Mouse (Mus musculus) adrenal gland, postnatal 14 days (tissue): ENCODE results near the gene Robo1. TPM values are rescaled to one million over a fixed set of nuclear protein-coding genes. Genes with fewer than 3 reads are reported as not detected.
A peak's percentile ranks its signal among the peaks of the same experiment; 100 is the strongest.

Experiments used
- DNase-seq: peaks from one replicate; pipeline ENCODE4 v3.0.0; 2021; ENCODE audit warnings: mixed read lengths
- total RNA-seq: library from RNA; stranded (reverse); gene quantifications from 2 replicates; pipeline ENCODE4 v1.2.3, GENCODE M21; 2021

The Robo1 gene
- total RNA-seq, 1 experiment from 2014 or later, result 101 TPM

DNA sequence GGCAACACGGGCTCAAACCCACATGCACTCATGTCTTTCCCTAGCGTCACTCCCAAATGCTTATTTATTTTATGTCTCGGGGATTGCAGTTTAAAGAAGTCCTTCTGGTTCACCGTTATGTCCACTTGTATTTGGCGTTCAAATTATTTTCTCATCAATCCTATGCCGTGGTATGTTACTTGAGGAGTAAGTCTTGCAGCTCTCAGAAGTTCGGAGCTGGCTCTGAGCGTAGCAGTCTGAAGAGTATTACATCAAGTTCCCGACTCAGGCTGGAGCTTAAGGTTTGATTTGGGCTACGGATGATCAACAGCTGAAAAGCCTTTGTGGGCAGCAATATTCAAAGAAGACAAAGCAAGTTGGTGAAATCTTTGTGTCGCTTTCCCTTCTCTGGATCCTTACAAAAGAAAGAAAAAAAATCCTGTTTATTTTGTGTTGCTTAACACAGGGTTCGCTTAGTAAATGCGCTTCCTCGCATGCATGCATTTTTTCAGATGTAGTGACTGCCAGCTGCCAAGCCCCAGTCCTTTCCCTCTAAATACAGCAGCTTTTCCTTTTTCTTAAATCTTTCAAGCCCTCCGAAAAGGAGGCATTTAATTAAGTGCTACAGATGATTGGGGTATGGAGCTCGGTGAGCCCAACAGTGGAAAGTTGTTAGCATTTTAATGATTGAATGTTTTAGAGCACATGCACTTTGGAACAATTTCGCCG is 136.5 kb downstream of the Robo1 start:
- no peak for DNase-seq

DNA sequence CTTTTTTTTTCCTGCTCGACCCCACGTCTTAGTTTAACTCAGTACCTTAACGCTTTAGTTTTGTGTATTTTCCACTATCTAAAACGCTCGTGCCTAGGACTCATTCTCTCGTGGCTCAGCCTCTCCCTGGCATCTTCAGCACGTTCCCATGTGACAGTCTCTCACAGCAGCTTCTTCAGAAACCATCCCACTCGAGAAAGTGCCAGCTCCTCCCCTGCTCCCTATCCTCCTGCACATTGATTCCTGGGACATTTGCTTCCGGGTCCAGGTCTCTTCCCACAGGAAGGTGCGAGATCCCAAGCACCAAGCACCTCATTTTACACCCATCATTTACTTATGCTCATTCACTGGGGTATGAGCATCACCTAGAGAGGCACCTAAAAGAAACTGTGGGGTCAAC is 150.0 kb downstream of the Robo1 start:
- DNase-seq, result no peak

DNA sequence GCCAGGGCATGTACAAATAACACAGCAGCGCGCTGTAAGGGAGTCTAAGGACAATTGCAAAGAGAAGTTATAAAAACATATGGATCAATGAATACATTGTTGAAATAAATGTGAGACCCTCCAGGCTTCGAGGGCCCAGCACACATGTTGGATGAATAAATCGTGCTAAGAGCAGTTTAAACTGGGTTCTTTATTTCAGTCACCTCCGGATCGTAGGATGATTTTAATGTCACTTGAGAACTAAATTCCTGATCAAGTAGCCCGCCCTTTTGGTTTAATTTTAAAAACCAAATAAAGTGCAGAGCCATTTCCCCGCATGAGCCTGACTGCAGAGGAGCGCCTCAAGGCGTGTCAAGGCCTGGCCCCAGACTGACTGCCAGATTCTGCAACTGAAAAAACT is 150.5 kb downstream of the Robo1 start:
- no peak for DNase-seq

DNA sequence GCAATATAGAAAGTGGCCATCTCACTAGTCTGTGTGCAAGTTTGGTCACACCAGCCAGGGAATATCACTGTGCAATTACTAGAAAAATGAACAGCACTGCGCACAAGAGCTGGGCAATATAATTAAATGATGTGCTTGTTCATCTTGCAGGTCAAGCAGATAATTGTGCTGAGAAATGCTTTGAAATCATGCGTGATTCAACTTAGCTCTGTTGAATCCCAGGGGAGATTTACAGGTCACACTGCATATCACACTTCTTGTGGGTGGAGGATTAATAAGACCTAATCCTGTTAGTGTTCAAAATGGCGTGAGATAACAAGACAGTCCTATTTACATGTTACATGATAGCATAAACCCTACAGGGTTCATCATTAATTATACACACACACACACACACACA is 157.6 kb downstream of the Robo1 start:
- DNase-seq, result no peak

DNA sequence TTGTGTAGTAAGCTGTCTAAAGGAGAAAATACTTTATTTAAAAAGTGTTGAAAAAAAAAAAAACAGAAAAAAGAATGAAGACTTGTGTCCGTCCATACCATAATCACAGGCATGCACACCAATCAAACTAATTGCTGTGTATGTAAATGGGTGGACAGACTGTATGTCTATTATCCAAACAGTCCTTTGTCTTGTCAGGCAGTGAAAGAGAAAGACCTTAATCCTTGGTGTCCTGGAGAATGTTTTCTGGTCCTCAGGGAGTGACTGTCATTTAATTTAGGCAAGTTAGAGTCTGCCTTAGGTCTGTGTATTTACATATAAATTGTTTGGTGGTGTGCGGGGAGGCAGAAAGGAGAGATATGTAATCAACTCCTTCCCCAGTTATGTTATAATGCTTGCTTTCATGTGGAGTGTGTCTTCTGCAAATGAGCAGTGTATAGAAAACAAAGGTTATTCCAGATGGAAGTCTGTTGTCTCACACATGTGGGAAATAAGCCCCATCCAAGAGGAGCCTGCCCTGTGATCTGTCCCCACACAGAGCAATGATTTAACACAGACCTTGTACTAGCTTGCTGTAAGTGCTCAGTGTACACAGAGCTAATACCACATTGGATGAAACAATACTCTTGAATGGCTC is 162.0 kb downstream of the Robo1 start:
- DNase-seq, result no peak

DNA sequence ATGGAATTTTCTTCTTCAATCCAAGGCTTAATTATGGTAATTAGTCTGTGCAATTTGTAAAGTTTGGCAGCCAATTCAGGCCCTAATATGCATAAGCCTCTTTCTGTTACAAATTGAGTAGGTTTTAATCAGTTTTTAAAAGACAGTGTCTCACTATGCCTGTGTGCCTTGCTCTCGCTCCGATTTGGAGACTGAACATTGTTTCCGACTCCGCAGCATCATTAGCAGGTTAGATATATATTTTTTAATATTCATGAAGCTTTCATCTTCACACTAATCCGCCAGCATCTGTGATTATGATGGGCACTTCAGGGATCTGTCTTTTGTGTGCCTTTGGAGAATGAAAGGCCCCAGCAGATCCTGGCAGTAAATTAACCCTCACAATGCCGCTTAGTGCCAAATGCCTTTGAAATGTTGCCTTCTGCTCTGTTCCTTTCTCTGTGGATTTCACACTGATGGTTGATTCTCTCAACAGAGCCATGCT is 202.7 kb downstream of the Robo1 start:
- DNase-seq, result no peak

DNA sequence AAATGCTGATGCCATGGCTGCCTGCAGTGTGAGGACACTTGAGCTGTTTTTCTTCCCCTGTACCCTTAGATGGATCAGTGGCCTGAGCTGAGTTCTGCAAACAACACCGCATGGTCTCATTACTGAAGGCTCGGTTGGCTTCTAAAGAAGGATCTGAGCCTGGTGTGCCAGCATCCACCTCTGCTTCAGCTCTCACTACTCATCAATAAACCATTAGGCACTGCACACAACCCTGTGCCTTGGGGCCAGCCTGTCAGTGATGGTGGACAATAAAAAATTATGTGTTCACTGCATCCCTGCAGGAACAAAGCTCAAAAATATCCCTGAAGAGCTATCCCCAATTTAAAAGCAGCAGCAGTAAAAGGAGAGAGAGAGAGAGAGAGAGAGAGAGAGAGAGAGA is 223.2 kb downstream of the Robo1 start:
- no peak for DNase-seq

DNA sequence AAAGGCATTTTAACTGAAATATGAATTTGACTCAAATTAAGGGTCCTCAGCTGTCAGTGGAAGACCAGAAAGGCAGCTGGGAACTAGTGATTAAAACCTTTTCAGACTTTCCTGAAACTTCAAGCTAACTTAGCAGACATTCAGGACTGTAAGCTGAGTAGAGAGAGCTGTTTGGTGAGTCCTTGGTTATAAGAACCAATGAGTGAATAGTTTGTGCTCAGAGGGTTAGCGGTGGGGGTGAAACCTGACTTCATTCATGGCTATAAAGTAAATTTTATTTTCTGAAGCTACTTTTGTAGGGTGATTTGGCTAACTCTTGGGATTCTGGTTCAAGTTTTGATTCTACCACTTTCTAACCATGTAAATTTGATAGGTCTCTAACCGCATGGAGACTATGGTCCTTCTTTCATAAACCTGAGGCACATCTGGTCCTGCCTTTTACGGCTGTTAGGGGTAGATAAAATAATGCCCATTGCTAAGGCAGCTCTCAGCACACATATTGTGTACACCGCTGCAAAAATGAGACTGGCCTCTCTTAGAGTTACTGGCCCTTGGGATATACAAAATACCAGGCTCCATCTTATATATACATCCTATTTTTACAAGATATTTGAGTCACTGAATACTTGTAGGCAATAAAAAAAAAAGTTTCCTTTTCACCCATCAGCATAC is 225.9 kb downstream of the Robo1 start:
- no peak for DNase-seq

DNA sequence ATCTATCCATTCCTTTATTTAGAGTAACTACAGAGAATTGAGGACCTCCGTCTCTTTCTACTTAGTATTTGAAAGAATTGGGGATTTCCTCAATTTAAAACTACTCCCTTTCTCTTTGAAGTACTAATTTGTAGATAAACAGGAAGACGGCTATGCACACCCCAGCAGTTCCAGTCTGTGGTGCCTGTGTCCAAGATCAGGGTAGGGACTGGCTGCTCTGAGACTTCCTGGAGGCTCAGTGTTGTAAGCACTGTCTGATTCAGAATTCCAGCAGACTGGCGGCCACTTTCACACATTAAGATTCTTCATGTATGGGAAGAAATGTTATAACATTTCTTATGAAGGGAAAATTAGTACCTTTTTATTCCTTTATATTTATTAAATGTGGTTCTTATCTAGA is 230.1 kb downstream of the Robo1 start:
- DNase-seq, result no peak

DNA sequence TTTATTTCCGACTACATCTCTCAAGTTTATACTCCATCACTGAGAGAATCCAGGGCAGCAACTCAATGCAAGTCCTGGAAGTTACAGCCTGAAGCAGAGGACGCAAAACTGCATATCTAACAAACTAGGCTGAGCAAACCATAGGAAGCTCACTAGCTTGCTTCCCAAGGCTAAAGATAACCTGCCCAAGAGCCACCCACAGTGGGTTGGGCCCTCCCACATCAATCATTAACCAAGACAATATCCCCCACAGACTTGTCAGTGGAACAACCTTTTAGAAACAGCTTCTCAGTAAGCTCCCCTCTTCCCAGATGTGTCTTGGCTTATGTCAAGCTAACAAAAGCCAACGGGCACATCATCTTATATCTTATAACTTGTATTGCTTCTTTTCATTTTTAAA is 235.8 kb downstream of the Robo1 start:
- no peak for DNase-seq

DNA sequence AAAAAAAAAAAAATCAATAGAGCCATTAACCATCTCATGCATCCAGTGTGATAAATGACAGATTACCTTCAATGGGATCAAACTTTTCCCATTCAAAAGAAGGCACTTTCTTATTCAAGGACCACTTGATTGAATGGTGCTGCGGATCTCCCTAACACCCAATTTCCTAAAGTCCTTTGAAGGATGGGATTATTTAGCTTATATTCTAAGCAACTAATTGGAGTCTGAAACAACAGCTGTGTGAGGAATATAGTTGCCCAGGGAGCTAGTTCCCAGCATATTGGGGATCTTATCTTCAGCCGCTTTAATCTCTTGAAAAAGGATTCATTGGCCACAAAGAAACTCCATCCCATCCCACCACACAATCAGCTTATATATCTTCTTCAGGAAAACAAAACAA is 236.8 kb downstream of the Robo1 start:
- DNase-seq, result no peak

DNA sequence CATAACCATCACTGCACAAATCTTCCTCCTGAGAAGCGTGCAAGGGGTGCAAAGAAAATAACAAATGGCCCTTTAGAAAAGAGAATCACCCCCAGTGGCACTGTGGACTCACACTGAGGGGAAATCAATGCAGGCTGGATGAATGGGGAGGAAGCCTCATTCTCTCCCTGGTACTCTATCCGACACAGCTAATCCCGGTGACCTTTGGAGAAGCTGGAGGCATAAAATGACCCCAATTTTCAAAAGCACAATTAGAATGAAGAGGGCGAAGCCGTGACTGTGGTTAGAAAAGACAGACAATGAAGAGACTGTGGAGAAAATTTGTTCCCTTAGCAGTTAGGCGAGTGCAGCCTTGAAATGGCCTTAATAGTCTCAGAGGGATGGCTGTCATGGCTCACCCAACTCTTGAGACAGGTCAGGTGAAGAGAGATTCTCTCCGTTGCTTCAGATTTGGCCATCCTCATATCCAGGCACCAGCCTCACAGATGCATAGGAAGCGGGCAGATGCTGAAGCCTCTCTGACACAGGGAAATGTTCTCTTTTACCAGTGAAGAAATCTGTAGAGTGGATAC is 243.7 kb downstream of the Robo1 start:
- no peak for DNase-seq

DNA sequence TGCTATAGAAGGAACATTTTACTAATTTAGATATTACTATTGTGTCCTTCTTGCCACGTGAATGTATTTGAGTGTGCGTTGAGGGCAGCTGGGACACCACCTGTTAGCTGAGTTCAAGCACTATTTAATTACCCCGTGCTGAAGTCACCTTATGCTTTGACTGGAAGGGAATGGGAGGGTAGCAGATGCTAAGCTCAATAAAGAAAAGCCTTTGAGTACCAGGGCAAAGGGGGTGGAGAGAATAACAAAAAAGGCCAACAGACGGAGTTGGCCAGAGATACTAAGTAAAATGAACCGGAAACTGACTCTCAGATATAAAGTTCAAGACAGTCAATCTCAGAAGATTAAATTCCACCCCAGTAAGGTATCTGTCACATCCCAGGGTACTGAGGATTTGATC is 245.6 kb downstream of the Robo1 start:
- DNase-seq, result no peak

DNA sequence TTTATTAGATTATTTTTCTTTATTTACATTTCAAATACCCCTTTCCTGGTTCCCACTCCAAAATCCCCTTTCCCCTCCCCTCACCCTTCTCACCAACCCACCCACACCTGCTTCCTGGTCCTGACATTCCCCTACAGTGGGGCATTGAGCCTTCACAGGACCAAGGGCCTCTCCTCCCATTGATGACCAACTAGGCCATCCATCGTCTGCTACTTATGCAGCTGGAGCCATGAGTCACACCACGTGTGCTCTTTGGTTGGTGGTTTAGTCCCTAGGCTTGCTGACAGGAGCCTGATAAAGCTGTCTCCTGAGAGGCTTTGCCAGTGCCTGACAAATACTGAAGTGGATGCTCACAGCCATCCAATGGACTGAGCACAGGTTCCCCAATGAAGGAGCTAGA is 254.0 kb downstream of the Robo1 start:
- DNase-seq, result peak; percentile 5

DNA sequence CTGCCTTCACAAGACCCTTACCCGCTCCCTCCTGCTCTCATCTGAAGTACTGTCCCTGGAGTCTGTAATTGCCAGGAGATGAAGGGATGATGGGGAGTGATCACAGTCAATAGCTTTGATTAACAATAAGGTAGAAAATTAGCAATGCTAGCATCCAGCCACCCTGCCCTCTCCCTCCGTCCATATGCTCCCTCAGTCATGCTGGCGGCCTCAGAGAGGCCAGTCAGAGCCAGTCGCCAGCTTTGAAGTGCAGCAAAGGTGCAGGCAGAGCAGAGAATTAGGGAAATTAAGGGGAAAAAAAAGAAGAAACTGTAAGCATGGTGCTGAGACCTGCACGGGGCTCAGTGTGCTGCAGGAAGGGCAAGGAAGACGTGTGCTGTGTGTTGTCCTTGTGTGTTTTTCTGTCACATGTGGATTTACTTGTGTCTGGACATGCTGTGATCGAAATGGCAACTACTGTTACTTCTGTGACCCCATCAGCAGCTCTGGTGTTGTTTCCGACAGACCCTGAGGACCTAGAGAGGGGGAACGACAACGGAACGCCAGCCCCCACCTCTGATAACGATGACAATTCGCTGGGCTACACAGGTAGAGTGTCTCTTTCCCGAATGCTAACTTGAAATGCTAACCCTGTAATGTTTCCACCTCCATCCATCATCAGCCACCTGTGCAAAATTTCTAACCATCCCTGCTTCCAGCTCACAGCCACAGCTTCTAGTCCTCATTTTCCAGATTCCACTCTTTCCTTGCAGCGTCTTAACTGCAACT is 255.3 kb downstream of the Robo1 start:
- no peak for DNase-seq

DNA sequence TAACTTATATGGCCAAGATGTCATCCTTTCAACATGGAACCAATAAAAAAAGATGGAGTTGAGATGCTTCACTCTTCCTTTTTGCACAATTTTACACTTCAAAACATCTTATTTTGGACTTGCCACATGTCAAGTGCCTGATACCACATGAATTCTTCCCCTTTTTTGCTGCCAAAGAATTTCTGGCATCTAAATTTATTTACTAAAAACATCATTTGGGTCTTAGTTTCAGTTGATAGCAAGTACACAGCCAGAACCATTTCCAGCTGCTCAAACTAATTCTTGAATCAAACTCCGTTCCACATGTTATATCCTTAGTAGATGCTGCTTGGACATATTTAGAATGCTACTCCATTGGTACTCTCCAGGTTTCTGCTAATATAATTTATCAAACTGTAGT is 267.1 kb downstream of the Robo1 start:
- DNase-seq, result no peak

DNA sequence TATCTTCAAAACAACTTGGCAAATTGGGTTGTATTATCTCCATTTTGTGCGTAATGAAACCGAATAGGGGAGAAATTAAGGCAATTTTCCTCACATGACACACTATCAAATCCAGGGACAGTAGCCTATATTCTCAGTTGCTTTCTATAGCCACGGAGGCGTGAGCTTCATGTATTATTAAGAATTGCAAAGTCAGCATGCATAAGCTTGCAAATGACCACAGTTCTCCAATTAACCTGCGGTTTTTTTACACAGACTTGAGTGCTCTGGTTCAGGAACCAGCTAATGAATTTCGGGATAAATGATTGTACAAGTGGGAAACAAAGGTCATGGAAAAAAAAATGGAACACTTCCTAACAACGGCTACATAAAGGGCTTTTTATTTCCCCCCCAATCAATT is 268.9 kb downstream of the Robo1 start:
- DNase-seq, result no peak

DNA sequence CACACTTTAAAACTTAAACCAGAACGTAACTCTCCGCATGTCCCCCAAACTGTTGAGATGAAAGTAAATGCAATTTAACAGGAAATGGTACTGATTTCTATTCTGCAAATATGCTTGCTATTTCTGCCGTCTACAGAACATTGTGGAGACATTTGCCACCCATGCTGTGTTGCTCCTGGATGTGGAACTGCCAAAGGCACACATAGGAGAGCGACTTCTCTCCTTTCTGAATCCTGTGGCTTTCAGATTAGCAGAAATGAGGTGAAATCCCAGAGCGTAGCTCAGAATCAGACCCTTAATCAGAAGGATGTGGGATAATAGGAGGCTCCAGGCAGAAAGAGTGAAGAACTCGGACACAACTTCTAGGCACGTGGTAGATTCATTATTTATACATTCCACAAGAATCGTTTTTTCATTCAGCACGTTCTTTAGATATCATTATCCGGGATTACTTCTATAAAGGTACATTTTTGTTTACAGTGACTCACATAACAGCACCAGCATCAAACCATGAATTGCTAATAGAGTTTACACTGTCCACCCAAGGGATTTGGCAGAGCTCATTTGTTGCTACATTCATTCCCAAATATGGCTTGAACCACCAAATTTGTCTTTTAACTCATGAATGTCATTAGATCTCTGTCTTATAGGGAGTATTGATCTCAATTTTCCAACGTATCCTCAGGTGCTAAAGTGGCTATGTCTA is 276.5 kb downstream of the Robo1 start:
- DNase-seq, result no peak

DNA sequence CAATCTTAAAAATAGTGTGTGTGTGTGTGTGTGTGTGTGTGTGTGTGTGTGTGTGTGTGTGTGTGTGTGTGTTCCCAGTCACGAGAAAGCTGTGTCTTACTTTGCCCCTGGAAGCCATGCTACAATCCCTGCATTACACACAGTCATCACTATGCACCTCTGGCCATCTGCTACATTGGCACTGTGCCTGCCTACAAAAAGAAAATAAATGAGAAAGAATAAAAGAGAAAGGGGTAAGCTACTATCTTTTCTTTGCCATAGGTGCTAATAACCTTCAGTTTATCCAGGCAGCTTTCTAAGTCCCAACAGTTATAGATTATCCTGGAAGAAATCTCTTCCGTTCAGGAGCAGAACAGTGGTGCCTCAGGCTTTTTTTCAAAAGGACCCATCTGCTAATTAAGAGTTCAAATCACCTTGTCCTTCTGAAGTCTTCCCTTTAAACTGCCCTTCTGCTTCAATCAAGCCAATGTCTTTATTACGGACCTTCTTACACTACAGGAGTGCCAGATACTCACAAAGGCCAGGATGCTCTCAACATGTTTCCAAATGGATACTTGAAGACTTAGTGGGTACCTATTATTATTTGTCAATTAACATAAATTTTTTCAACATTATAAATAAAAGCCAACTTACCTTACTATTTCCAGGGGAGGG is 277.2 kb downstream of the Robo1 start:
- DNase-seq, result no peak

DNA sequence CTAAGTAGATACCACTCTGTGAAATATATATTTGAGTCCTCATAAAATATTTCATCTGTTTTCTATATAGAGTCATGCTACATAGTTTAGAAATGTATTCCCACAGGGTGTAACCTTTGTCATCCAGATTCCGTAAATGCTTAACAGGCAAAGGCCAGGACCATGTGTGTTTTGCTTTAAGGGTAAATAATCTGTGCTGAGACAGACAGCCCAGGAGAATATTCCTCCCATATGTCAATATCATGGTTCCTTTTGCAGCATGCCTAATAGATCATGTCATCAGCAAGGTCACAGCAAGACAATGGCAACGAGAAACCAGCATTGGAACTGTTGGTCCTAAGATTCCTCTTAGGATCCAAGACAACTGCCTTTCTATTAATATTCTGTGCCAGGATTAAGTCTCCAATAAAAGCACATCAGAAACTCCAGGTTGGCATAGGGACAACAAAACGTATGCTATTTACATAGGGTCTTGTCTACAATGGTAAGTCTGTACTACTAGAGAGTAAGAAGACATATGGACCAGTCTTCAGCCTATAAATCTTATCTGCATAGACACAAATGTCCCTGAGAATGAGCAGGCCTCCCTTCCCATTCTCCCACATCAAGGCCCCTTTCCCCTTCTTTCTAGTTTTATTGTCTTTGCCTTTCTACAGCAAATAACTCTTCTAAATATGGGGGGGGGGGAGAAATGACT is 279.4 kb downstream of the Robo1 start:
- DNase-seq, result no peak
